Mouse (Mus musculus) spleen, postnatal 10 days (tissue): ENCODE data around the gene Dcaf1.

Experiments used
- DNase-seq, 2 experiments: peaks; one replicate each; pipeline ENCODE4 v3.0.0; 2021 to 2022; ENCODE audit warnings: low spot score in 2 of 2

The Dcaf1 gene

GRCm38 (mm10) chr9:106879471-106879870, 57.8 kb downstream of the Dcaf1 start:
- no peak for DNase-seq

- DNase-seq: no peak
Measured at GRCm38 (mm10) chr9:106881071-106881755, 59.5 kb downstream of the Dcaf1 start.

- no peak for DNase-seq
Measured at GRCm38 (mm10) chr9:106882176-106882575, 60.5 kb downstream of the Dcaf1 start.

- DNase-seq: no peak
Measured at GRCm38 (mm10) chr9:106883085-106883484, 61.4 kb downstream of the Dcaf1 start.

- no peak for DNase-seq
Measured at GRCm38 (mm10) chr9:106884306-106884705, 62.6 kb downstream of the Dcaf1 start.

GRCm38 (mm10) chr9:106884996-106885900, 63.6 kb downstream of the Dcaf1 start:
- DNase-seq: no peak

GRCm38 (mm10) chr9:106885901-106886731, 64.4 kb downstream of the Dcaf1 start:
- DNase-seq: peak; percentile 31 to 72

- peak; percentile 98 to 99 for DNase-seq
Measured at GRCm38 (mm10) chr9:106886828-106887702, 65.4 kb downstream of the Dcaf1 start, which contains the start of gene Rbm15b. Gene Rbm15b (minus strand): TSS chr9:106887428.

- DNase-seq: no peak
Measured at GRCm38 (mm10) chr9:106888346-106888745, 66.7 kb downstream of the Dcaf1 start.

GRCm38 (mm10) chr9:106889321-106889720, 67.6 kb downstream of the Dcaf1 start:
- DNase-seq: no peak

GRCm38 (mm10) chr9:106890496-106891240, 69.0 kb downstream of the Dcaf1 start:
- no peak for DNase-seq

GRCm38 (mm10) chr9:106891341-106891741, 69.7 kb downstream of the Dcaf1 start:
- DNase-seq: no peak

- peak; percentile 93 to 96 for DNase-seq
Measured at GRCm38 (mm10) chr9:106891829-106892551, 70.3 kb downstream of the Dcaf1 start, which contains the start of gene Manf. Gene Manf (minus strand): TSS chr9:106891979.

GRCm38 (mm10) chr9:106892552-106892875, 70.8 kb downstream of the Dcaf1 start:
- DNase-seq: no peak

GRCm38 (mm10) chr9:106893327-106893726, 71.7 kb downstream of the Dcaf1 start:
- no peak for DNase-seq

GRCm38 (mm10) chr9:106898901-106899300, 77.2 kb downstream of the Dcaf1 start:
- DNase-seq: no peak

- no peak for DNase-seq
Measured at GRCm38 (mm10) chr9:106901596-106901995, 79.9 kb downstream of the Dcaf1 start.

GRCm38 (mm10) chr9:106903099-106903790, 81.6 kb downstream of the Dcaf1 start:
- DNase-seq: no peak

- peak in 1 of 2 experiments; percentile 48 for DNase-seq
Measured at GRCm38 (mm10) chr9:106903791-106904134, 82.1 kb downstream of the Dcaf1 start.
